Mouse (Mus musculus): Measurements from ENCODE around the gene Smo.

DNA sequence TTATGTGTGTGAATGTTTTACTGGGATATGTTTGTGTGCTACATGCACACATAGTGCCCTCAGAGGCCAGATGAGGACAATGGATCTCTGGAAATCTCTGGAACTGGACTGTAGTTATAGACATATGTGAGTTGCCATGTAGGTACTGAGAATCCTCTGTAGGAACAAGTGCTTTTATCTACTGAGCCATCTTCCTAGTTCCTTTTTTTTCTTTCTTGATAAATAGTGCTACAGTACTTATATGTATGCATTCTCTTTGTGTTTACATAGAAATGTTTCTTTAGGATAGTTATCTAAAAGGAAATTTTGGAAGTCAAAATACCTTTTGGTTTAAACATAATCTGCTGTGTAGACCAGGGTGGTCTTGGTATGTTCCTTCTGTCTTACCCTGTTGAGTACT, 44.8 kb downstream of the Smo start:
- TF ChIP-seq CTCF (IDR thresholded peaks at IDR 0.05; ENCODE audit: extremely low read depth, insufficient read depth, insufficient read length, insufficient replicate concordance) (no peak), POLR2A (IDR thresholded peaks at IDR 0.05; ENCODE audit: low read depth, low read length) (no peak)

All from spleen, adult 2 months (tissue).